8 mouse cellular contexts compared by ENCODE assay signal in genomic region chr5:113015236-113016061, GRCm38 (mm10). TPM values are rescaled to one million over a fixed set of nuclear protein-coding genes. Genes with fewer than 3 reads are reported as not detected.
A peak's percentile ranks its signal among the peaks of the same experiment; 100 is the strongest.
DNase-seq lines count a peak whose midpoint lies in the region; ATAC-seq and TF ChIP-seq lines count a peak whose summit lies in the region.

Gene Grk3, minus strand, starts transcription at chr5:113015791.

- WGBS in hindbrain, postnatal 0 days: 9% methylated on average over 27 of the region's 52 CpGs
- 2% methylated on average over 47 of the region's 52 CpGs for WGBS in macrophage (ENCODE audit: missing documents)

- peak within 1 kb of the TSS; percentile 77 for H3K9ac ChIP-seq in hindbrain, postnatal 0 days (replicated peaks; ENCODE audit: low read length)

- H3K27ac ChIP-seq in hindbrain, postnatal 0 days: peak within 1 kb of the TSS; percentile 87
- H3K27ac ChIP-seq in macrophage: 0 out of 2 replicates have a peak within 1 kb of the TSS, but pooled peaks have one; percentile 15

- H3K9me3 ChIP-seq in hindbrain, postnatal 0 days (ENCODE audit: low read length): no peaks in the 10 kb centered on the region

- H3K4me1 ChIP-seq in hindbrain, postnatal 0 days (ENCODE audit: insufficient read depth, low read length): peaks cover 30% of the 10 kb centered on the region

- H3K27me3 ChIP-seq in hindbrain, postnatal 0 days (ENCODE audit: insufficient read depth, low read length): no peaks in the 10 kb centered on the region

- peak within 1 kb of the TSS; percentile 81 for H3K4me2 ChIP-seq in hindbrain, postnatal 0 days (ENCODE audit: low read depth, low read length)

- H3K36me3 ChIP-seq in hindbrain, postnatal 0 days (ENCODE audit: insufficient read depth, low read length): no peaks in the 10 kb centered on the region
- H3K36me3 ChIP-seq in macrophage (ENCODE audit: inconsistent target): no peaks in the 10 kb centered on the region

- DNase-seq in adrenal gland, adult 8-10 months: peak; percentile 17
- peak; percentile 38 to 74 for DNase-seq in cerebellum, postnatal 4 days (ENCODE audit: low spot score in 2 of 2)
- DNase-seq in gastrocnemius, postnatal 14 days: peak; percentile 51
- peak; percentile 85 for DNase-seq in hindbrain, postnatal 0 days (ENCODE audit: low spot score)
- DNase-seq in left cerebral cortex, postnatal 14 days (ENCODE audit: low spot score in 2 of 2): peak; percentile 54 to 62
- peak; percentile 78 to 81 for DNase-seq in right cerebral cortex, postnatal 10 days (ENCODE audit: low spot score in 2 of 2)
- no peak for DNase-seq in T-cell, adult 2 months (ENCODE audit: low spot score)

- H3K79me2 ChIP-seq in macrophage (ENCODE audit: inconsistent target): peaks cover 13% of the 10 kb centered on the region; the same call in 1 of the 2 replicates

- peak; percentile 88 for ATAC-seq in hindbrain, postnatal 0 days

- intact Hi-C loops in gastrocnemius, postnatal 14 days (cut with DNase I; ENCODE audit: low total_unique reads): no loop called here
- intact Hi-C loops in left cerebral cortex, postnatal 14 days (cut with DNase I): loop anchor here (5.0 kb wide), 1 partner anchor 83 kb away; no protein-coding TSS in a partner anchor

- H3K4me3 ChIP-seq in hindbrain, postnatal 0 days (ENCODE audit: low read length): peak within 1 kb of the TSS; percentile 58
- H3K4me3 ChIP-seq in macrophage (ENCODE audit: inconsistent target): peak within 1 kb of the TSS; percentile 32

- no peak for TF ChIP-seq CTCF in hindbrain, postnatal 0 days (IDR thresholded peaks at IDR 0.05; ENCODE audit: low read depth)

RNA-seq across cellular contexts. Expression of gene Grk3, which starts in this region (rescaled TPM):
- total RNA-seq in adrenal gland, adult 8-10 months (2022): 10 to 100 TPM; 12.4 to 24.3 (median 16.8) TPM
- total RNA-seq in gastrocnemius, postnatal 14 days (2021): 1 to 10 TPM; 3.7 to 4.1 TPM
- total RNA-seq in hindbrain, postnatal 0 days (2014; rRNA removed): 59.5 and 67.6 TPM in 2 replicates
- polyA plus RNA-seq in hindbrain, postnatal 0 days (2015; fragmentation: Nextera tagmentation; extraction: Ambion mirVana): 22.4 and 23.1 TPM in 2 replicates
- 10 to 100 TPM; 59.1 to 59.7 TPM for total RNA-seq in left cerebral cortex, postnatal 14 days (2021)
- total RNA-seq in macrophage (2018; cell fraction: chromatin; rRNA removed): 100 to 1,000 TPM in 9 of 26 experiments, 10 to 100 TPM in 17; 37.7 to 150 (median 89.0) TPM
- 10 to 100 TPM in 1 of 26 experiments, 1 to 10 TPM in 25; 3.2 to 10.5 (median 5.4) TPM for total RNA-seq in macrophage (2018; cell fraction: cytosol; rRNA removed)
- 100 to 1,000 TPM in 1 of 26 experiments, 10 to 100 TPM in 25; 20.0 to 177 (median 40.1) TPM for total RNA-seq in macrophage (2018; cell fraction: nucleus; rRNA removed)
- 2.0 to 8.0 TPM (median 3.6 TPM) in 3 replicates for polyA plus RNA-seq in macrophage (2018)
